Mouse (Mus musculus): Measurements from ENCODE around the gene Pxmp4.

DNA sequence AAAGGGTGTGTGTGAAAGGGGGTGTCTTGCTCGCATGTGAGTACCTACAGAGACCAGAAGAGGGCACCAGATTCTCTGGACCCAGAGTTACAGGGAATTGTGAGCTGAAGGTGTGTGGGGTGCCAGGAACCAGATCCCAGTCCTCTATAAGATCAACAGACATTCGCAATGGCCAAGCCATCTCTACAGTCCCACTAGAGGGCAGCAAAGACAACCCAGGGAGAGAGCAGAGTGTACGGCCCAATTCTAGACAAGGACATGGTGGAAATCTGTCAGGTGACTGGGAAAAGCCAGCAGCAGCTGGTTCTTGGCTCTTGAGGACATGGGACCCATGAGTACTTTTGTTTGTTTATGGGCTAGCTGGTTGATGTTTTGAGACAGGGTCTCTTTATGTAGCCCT, 10.5 kb downstream of the Pxmp4 start:
- TF ChIP-seq POLR2A (IDR thresholded peaks at IDR 0.05; ENCODE audit: low read depth, low read length), result no peak
- peak; percentile 72 for TF ChIP-seq CTCF (conservative IDR thresholded peaks at IDR 0.05; ENCODE audit: insufficient read depth, insufficient read length, low read depth, low read length)
